ENCODE assay signal across 8 mouse cellular contexts in the genomic region with DNA sequence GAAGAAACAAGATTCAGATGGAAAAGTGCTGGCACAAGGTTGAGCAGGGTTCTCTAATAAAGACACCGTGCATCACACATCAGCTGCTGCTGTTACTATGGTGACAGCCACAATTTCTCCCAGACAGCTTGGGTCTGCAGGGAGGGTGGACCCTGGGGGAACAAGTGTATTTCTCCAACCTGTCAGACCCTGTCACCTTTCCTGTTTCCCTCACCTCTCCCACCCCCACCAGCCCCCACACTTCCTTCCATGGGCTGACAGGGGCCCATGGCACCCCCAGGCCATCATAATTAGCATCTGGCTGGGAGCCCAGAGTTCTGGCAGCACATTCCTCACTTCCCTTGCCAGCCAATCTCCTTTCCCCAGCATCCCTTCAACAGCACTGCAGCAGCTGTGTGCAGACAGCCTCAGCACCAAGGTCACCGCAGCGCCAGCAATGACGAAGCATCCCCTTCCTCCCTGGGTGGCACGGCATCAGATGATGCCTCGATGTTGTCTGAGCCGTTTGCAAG. TPM values are rescaled to one million over a fixed set of nuclear protein-coding genes. Genes with fewer than 3 reads are reported as not detected.
A peak's percentile ranks its signal among the peaks of the same experiment; 100 is the strongest.
DNase-seq lines count a peak whose midpoint lies in the region; ATAC-seq lines count a peak whose summit lies in the region.

No protein-coding gene starts in this region.

- peak; percentile 59 for DNase-seq in embryo, embryonic 10 days (ENCODE audit: low spot score)
- no peak for DNase-seq in embryo, embryonic 9.5 days (ENCODE audit: extremely low spot score)
- peak; percentile 96 for DNase-seq in heart, adult 11 months
- peak; percentile 54 to 81 for DNase-seq in left cerebral cortex, adult 8-10 months (ENCODE audit: low spot score in 2 of 2)
- peak; percentile 11 for DNase-seq in yolk sac, embryonic 10.5 days (ENCODE audit: low spot score)

- no peak overlapping the region; the same call in 1 of the 2 replicates for H3K27ac ChIP-seq in intestine, embryonic 15.5 days
- peak overlapping the region; percentile 95 for H3K27ac ChIP-seq in midbrain, embryonic 16.5 days (ENCODE audit: low read length)

- H3K4me3 ChIP-seq in intestine, embryonic 15.5 days (replicated peaks) = no peak overlapping the region; the same call in 1 of the 2 replicates
- peak overlapping the region; percentile 20; the same call in 1 of the 2 replicates for H3K4me3 ChIP-seq in midbrain, embryonic 16.5 days (ENCODE audit: low read depth, low read length)

- peaks cover 15% of the 10 kb centered on the region for H3K4me1 ChIP-seq in intestine, embryonic 15.5 days (replicated peaks)
- H3K4me1 ChIP-seq in midbrain, embryonic 16.5 days (ENCODE audit: control insufficient read depth, insufficient read depth, low read length) = peaks cover 32% of the 10 kb centered on the region

- H3K9ac ChIP-seq in intestine, embryonic 15.5 days = no peak overlapping the region
- peak overlapping the region; percentile 55 for H3K9ac ChIP-seq in midbrain, embryonic 16.5 days (ENCODE audit: low read depth, low read length)

- WGBS in intestine, embryonic 15.5 days = 5% methylated on average over 7 of the region's 7 CpGs
- WGBS in midbrain, embryonic 16.5 days = under 1% methylated on average over 7 of the region's 7 CpGs

- no peaks in the 10 kb centered on the region for H3K36me3 ChIP-seq in intestine, embryonic 15.5 days
- H3K36me3 ChIP-seq in midbrain, embryonic 16.5 days (ENCODE audit: control insufficient read depth, insufficient read depth, low read length) = no peaks in the 10 kb centered on the region

- H3K4me2 ChIP-seq in intestine, embryonic 15.5 days (replicated peaks) = peak overlapping the region; percentile 35
- peak overlapping the region; percentile 59 for H3K4me2 ChIP-seq in midbrain, embryonic 16.5 days (ENCODE audit: low read length)

- no peaks in the 10 kb centered on the region for H3K27me3 ChIP-seq in intestine, embryonic 15.5 days (replicated peaks)
- H3K27me3 ChIP-seq in midbrain, embryonic 16.5 days (ENCODE audit: control insufficient read depth, insufficient read depth, low read depth, low read length) = no peaks in the 10 kb centered on the region

- ATAC-seq in common myeloid progenitor, adult 5-6 weeks (replicated peaks; ENCODE audit: low read depth, poor library complexity, severe bottlenecking) = peak; percentile 84
- ATAC-seq in intestine, embryonic 15.5 days = peak; percentile 62
- ATAC-seq in midbrain, embryonic 16.5 days = peak; percentile 93

- no peaks in the 10 kb centered on the region for H3K9me3 ChIP-seq in intestine, embryonic 15.5 days
- no peaks in the 10 kb centered on the region for H3K9me3 ChIP-seq in midbrain, embryonic 16.5 days (replicated peaks; ENCODE audit: control insufficient read depth, low read length, poor library complexity, severe bottlenecking)

RNA-seq across cellular contexts. Expression of gene Tnrc6a, which starts 39.4 kb away (rescaled TPM):
- total RNA-seq in common myeloid progenitor, adult 5-6 weeks (2017) = 29.6 and 62.6 TPM in 2 replicates
- polyA plus RNA-seq in intestine, embryonic 15.5 days (2015; fragmentation: Nextera tagmentation; extraction: Ambion mirVana) = 27.2 and 38.3 TPM in 2 replicates
- 10 to 100 TPM; 57.3 to 66.6 (median 61.9) TPM for total RNA-seq in left cerebral cortex, adult 8-10 months (2022)
- polyA plus RNA-seq in midbrain, embryonic 16.5 days (2015; fragmentation: Nextera tagmentation; extraction: Ambion mirVana) = 44.7 and 50.8 TPM in 2 replicates
